Mouse (Mus musculus) kidney, adult 9 months (tissue): ENCODE measurements around the gene Olfr1025-ps1.

Source experiments
- DNase-seq: peaks from one replicate; pipeline ENCODE4 v3.0.0; 2022

Gene Olfr1025-ps1

DNA sequence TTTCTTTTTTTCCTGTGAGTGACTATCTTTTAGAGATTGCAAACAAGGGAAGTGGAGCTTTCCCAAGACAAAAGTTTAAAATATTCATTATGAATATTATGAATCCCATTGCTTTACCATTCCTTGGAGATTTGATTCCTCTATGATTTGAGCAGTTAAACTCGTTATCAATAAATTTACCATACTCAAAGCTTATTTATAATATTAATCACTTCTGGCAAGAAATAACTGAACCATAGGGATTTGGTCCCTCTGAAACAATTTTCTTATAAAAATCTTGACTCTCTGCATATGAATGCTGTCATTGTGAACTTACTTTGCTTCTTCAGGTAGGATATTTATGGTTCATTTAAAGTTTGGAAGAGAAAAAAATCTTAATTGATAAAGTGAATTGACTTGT lies at the start of gene Olfr1025-ps1:
TSS of gene Olfr1025-ps1 (plus strand) at position 301 of the 400 bp plus-strand sequence.
- no peak for DNase-seq

DNA sequence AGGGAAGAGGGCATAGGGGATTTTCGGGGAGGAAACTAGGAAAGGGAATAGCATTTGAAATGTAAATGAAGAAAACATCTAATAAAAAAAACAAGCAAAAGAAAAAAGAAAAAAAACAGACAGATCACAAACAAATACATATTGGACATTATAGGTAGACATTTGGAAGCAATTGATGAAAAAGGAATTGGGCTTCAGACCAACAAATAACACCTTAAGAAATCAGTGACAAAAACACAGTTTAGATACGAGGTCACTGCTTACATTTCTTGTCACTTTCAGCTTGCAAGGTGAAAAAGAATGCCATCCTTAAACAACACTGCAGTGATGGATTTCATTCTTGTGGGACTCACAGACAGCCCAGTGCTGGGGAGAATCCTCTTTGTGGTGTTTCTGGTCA lies 46.7 kb upstream of the Olfr1025-ps1 start, which contains the start of gene Olfr1022:
TSS of gene Olfr1022 (plus strand) at position 301 of the 400 bp plus-strand sequence.
- DNase-seq, result no peak

DNA sequence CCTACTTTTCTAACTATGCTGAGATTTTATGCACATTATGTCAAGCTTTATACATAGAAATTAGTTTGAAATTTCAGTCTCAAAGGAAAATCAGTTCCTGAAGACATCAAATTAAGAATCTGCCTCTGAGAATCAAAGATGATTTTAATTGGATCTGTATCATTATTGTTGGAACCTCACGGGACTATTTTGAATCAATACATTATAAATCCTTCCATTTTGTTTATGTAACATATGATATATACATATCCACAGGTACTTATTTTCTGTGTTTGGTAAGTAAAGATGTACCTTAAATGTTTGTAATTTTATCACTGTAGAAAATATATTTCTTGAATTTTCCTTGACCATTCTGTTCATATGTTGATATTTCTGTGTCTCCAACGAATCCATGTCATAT lies 29.7 kb upstream of the Olfr1025-ps1 start, which contains the start of gene Olfr1023:
TSS of gene Olfr1023 (plus strand) at position 301 of the 400 bp plus-strand sequence.
- no peak for DNase-seq

DNA sequence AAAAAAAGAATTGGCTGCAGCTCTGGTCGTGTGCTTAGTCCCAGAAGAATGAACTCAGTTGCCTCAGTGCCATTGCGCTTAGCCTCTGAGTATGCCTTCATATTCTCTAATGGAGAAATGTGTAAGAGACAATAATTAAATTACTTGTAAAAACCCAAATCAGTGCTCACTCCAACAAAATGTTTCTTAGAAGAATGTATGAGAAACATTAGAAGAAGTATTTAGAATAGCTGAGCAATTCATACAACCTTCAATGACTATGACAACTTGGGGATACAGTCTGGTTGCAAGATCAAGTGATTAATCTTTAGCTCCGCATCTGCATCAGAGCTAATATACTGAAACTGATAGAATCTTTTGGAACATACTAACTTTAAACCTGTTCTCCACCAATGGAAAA lies 10.0 kb upstream of the Olfr1025-ps1 start, which contains the start of gene Olfr1024:
TSS of gene Olfr1024 (minus strand) at position 101 of the 400 bp plus-strand sequence.
- no peak for DNase-seq

DNA sequence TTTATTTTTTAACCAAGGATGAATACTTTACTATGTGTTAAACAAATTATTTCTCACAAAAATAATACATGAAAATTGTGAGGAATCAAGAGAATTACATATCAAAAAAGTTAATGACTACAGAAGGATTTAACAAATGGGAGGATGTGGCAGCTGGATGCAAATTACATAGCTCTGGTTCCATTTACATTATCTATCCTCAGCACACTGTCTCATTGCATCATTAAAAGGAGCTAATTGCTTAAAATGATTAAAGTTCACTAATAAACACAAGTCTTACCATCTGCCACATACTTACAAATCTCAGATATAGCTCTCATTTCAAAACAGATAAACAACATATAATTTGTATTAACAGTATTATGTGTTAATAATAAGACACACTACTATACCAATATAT lies 1.8 kb upstream of the Olfr1025-ps1 start:
- DNase-seq, result no peak

DNA sequence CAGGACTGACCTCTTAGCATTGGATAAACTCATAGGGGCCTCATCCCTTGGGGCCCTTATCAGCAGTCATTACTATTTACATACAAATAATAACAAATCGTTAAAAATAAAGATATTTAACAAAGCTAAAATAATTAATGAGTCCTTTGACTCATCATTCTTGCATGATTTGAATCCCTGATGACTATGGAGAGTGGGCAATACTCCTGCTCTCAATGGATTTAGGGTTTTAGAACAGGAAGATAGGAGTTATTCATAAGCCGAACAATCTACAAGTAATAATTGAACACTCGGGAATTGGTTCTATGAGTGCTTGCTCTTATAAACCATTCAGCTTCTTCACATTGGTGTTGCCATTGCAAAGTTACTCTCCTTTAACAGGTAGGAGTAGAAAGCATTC lies 6.3 kb downstream of the Olfr1025-ps1 start, which contains the start of gene Olfr1026:
TSS of gene Olfr1026 (plus strand) at position 301 of the 400 bp plus-strand sequence.
- no peak for DNase-seq

DNA sequence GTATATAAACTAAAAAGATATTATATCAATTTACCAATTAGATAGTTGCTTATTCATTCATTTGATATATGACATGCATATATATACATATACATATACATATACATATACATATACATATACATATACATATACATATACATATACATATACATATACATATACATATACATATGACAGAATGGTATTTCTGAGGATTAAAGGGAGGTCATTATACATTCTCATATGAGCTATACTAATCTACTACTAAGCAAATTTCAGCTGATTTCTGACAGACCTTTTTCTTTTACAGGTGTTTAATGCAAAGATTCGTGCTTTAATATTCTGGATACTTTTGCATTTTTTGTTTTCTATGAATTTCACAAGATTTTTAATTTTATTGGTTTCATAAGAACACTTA lies 35.1 kb downstream of the Olfr1025-ps1 start, which contains the start of gene Olfr1028:
TSS of gene Olfr1028 (plus strand) at position 301 of the 400 bp plus-strand sequence.
- DNase-seq, result no peak
